Mouse (Mus musculus): ENCODE results near the gene Ushbp1.

DNA sequence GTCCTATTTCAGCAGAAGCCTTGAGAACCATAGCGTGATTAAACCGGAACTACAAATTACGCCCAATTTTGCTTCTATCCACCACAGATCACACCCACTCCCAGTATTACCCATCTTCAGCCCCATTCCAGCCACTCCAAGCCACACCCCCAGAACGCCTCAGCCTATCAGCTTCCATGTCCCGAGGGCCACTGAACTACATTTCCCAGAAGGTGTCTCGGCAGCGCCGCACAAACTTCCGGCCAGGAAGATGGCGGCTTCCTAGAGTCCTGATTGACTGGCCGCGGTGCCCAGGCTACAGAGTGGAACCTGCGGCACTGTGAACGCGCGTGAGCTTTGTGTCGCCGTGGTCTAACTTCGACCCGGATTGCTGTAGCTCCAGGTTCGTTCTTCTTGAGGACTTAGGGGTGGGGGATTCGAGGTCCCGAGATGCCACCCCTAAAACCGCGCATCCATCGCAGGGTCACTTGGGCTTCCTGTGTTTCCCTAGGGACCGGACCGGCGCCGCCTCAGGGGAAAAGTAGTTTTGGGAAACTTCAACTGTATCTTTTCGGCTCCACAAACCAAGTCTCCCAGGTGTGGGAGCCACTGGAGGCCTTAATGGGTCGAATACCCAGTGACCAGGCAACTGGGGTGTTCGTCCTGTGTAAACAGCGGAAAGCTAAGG lies 1.2 kb upstream of the Ushbp1 start, which contains the start of gene Babam1:
- TF ChIP-seq CTCF (IDR thresholded peaks at IDR 0.05; ENCODE audit: insufficient read depth, low read depth, low read length), result no peak
- TF ChIP-seq POLR2A (IDR thresholded peaks at IDR 0.05; ENCODE audit: insufficient read depth, low read depth, low read length), result peak; percentile 69

Data from olfactory bulb, adult 2 months (tissue).